Mouse (Mus musculus) embryonic facial prominence, embryonic 15.5 days (tissue): ENCODE measurements around the gene Vars. TPM values are rescaled to one million over a fixed set of nuclear protein-coding genes. Genes with fewer than 3 reads are reported as not detected.

ENCODE experiments used
- ATAC-seq: fragments of 200-750 bp; cut with Nextera tagmentation; 2 replicates; pipeline ENCODE4 v1.8.0; 2017; ENCODE audit warnings: low read depth, moderate TSS enrichment; ENCODE audit not compliant: insufficient number of reproducible peaks, low FRiP score, low TSS enrichment
- H3K27ac ChIP-seq: fragments of 300-500 bp; sonication (generic); replicated peaks from 2 replicates; pipeline ENCODE4 v1.5.1; 2015; ENCODE audit warnings: mild to moderate bottlenecking, inconsistent platforms
- H3K27me3 ChIP-seq: fragments of 300-500 bp; sonication (generic); 2 replicates; pipeline ENCODE4 v1.6.1; 2015; ENCODE audit warnings: inconsistent platforms
- H3K36me3 ChIP-seq: fragments of 300-500 bp; sonication (generic); 2 replicates; pipeline ENCODE4 v1.6.1; 2015; ENCODE audit warnings: mild to moderate bottlenecking, inconsistent platforms
- H3K4me1 ChIP-seq: fragments of 300-500 bp; sonication (generic); 2 replicates; pipeline ENCODE4 v1.6.1; 2015; ENCODE audit warnings: inconsistent platforms
- H3K4me2 ChIP-seq: fragments of 300-500 bp; sonication (generic); replicated peaks from 2 replicates; pipeline ENCODE4 v1.6.1; 2015; ENCODE audit warnings: mild to moderate bottlenecking, inconsistent platforms
- H3K4me3 ChIP-seq: fragments of 300-500 bp; sonication (generic); replicated peaks from 2 replicates; pipeline ENCODE4 v1.5.1; 2015; ENCODE audit warnings: mild to moderate bottlenecking, inconsistent platforms
- H3K9ac ChIP-seq: fragments of 300-500 bp; sonication (generic); 2 replicates; pipeline ENCODE4 v1.6.1; 2015; ENCODE audit warnings: inconsistent platforms
- H3K9me3 ChIP-seq: fragments of 300-500 bp; sonication (generic); replicated peaks from 2 replicates; pipeline ENCODE4 v1.6.1; 2016; ENCODE audit warnings: inconsistent platforms
- WGBS: fragments of 180-500 bp; shearing (Covaris S2); methylation state at CpG from one replicate; pipeline ENCODE4 v1.1.7; 2015; 5-methylcytosine and 5-hydroxymethylcytosine counted together
- polyA plus RNA-seq: library from polyadenylated mRNA; unstranded; fragments of >200 nt; fragmentation: Nextera tagmentation; extraction: Ambion mirVana; gene quantifications from 2 replicates; pipeline ENCODE4 v1.2.1, GENCODE M21; 2015

Gene Vars
- polyA plus RNA-seq, 1 experiment from 2014 or later: 108 TPM

- peak overlapping the region; percentile 23 for H3K27ac ChIP-seq
Observed at GRCm38 (mm10) chr17:35044904-35045806, 44.4 kb downstream of the Vars start.

GRCm38 (mm10) chr17:35045807-35046680 lies 45.3 kb downstream of the Vars start:
- Histone ChIP-seq H3K4me3 (peak overlapping the region; percentile 61), H3K36me3 (no peaks in the 10 kb centered on the region), H3K27ac (peak overlapping the region; percentile 99), H3K4me1 (peaks cover 48% of the 10 kb centered on the region), H3K27me3 (no peaks in the 10 kb centered on the region), H3K9ac (peak overlapping the region; percentile 80), H3K4me2 (peak overlapping the region; percentile 98), H3K9me3 (no peaks in the 10 kb centered on the region)
- WGBS: 4% methylated on average over 48 of the region's 48 CpGs
- no peak for ATAC-seq

More at GRCm38 (mm10) chr17:35044904-35045806, 44.4 kb downstream of the Vars start:
- no peaks in the 10 kb centered on the region for H3K36me3 ChIP-seq
- peak overlapping the region; percentile 98 for H3K4me2 ChIP-seq
- H3K27me3 ChIP-seq: no peaks in the 10 kb centered on the region
- H3K4me1 ChIP-seq: peaks cover 48% of the 10 kb centered on the region
- WGBS: 84% methylated on average over 7 of the region's 7 CpGs
- ATAC-seq: no peak
- peak overlapping the region; percentile 61 for H3K4me3 ChIP-seq
- no peaks in the 10 kb centered on the region for H3K9me3 ChIP-seq
- H3K9ac ChIP-seq: no peak overlapping the region

- Histone ChIP-seq H3K4me1 (peaks cover 51% of the 10 kb centered on the region), H3K9ac (peak within 1 kb of the TSS; percentile 80), H3K36me3 (no peaks in the 10 kb centered on the region), H3K9me3 (no peaks in the 10 kb centered on the region), H3K27ac (peak within 1 kb of the TSS; percentile 99), H3K4me2 (peak within 1 kb of the TSS; percentile 98), H3K4me3 (peak within 1 kb of the TSS; percentile 61), H3K27me3 (no peaks in the 10 kb centered on the region)
- WGBS: 3% methylated on average over 33 of the region's 33 CpGs
- peak; percentile 97 for ATAC-seq
Observed at GRCm38 (mm10) chr17:35046681-35047455, 46.1 kb downstream of the Vars start, which contains the start of gene Msh5. Gene Msh5 (minus strand): TSS chr17:35046745.

GRCm38 (mm10) chr17:35047688-35048087 lies 46.9 kb downstream of the Vars start:
- Histone ChIP-seq H3K27me3 (no peaks in the 10 kb centered on the region), H3K9me3 (no peaks in the 10 kb centered on the region), H3K27ac (peak overlapping the region; percentile 99), H3K9ac (no peak overlapping the region), H3K4me3 (no peak overlapping the region), H3K4me2 (peak overlapping the region; percentile 24; the same call in 1 of the 2 replicates), H3K36me3 (peaks cover 5% of the 10 kb centered on the region), H3K4me1 (peaks cover 59% of the 10 kb centered on the region)
- ATAC-seq: no peak
- 48% methylated on average over 1 of the region's 1 CpGs for WGBS

- peak overlapping the region; percentile 99 for H3K27ac ChIP-seq
- no peak overlapping the region for H3K9ac ChIP-seq
- H3K27me3 ChIP-seq: no peaks in the 10 kb centered on the region
- H3K4me3 ChIP-seq: no peak overlapping the region
- 32% methylated on average over 11 of the region's 11 CpGs for WGBS
- H3K4me1 ChIP-seq: peaks cover 63% of the 10 kb centered on the region
- peaks cover 11% of the 10 kb centered on the region for H3K36me3 ChIP-seq
- H3K9me3 ChIP-seq: no peaks in the 10 kb centered on the region
- peak overlapping the region; percentile 24; the same call in 1 of the 2 replicates for H3K4me2 ChIP-seq
- ATAC-seq: no peak
Observed at GRCm38 (mm10) chr17:35048149-35048931, 47.6 kb downstream of the Vars start.

- ATAC-seq: no peak
Observed at GRCm38 (mm10) chr17:35048932-35049440, 48.2 kb downstream of the Vars start.

GRCm38 (mm10) chr17:35049561-35050016 lies 48.8 kb downstream of the Vars start, which contains the start of gene Clic1:
Gene Clic1 (plus strand): TSS chr17:35049966.
- peak within 1 kb of the TSS; percentile 87 for H3K4me2 ChIP-seq
- peak within 1 kb of the TSS; percentile 99 for H3K27ac ChIP-seq
- peak within 1 kb of the TSS; percentile 78 for H3K9ac ChIP-seq
- no peaks in the 10 kb centered on the region for H3K27me3 ChIP-seq
- H3K36me3 ChIP-seq: peaks cover 22% of the 10 kb centered on the region
- peak within 1 kb of the TSS; percentile 62 for H3K4me3 ChIP-seq
- H3K9me3 ChIP-seq: no peaks in the 10 kb centered on the region
- WGBS: 1% methylated on average over 11 of the region's 11 CpGs
- peaks cover 60% of the 10 kb centered on the region for H3K4me1 ChIP-seq
- ATAC-seq: peak; percentile 22

More at GRCm38 (mm10) chr17:35048932-35049440, 48.2 kb downstream of the Vars start:
- Histone ChIP-seq H3K9me3 (no peaks in the 10 kb centered on the region), H3K9ac (no peak overlapping the region), H3K4me3 (peak overlapping the region; percentile 62), H3K4me2 (peak overlapping the region; percentile 87), H3K36me3 (peaks cover 16% of the 10 kb centered on the region), H3K27me3 (no peaks in the 10 kb centered on the region), H3K27ac (peak overlapping the region; percentile 99), H3K4me1 (peaks cover 60% of the 10 kb centered on the region)
- WGBS: 66% methylated on average over 5 of the region's 5 CpGs

GRCm38 (mm10) chr17:35050126-35050750 lies 49.5 kb downstream of the Vars start:
- H3K4me1 ChIP-seq: peaks cover 55% of the 10 kb centered on the region
- H3K27ac ChIP-seq: peak overlapping the region; percentile 99
- ATAC-seq: peak; percentile 12; the same call in 1 of the 2 replicates
- H3K9ac ChIP-seq: peak overlapping the region; percentile 78
- H3K4me2 ChIP-seq: peak overlapping the region; percentile 87
- H3K9me3 ChIP-seq: no peaks in the 10 kb centered on the region
- H3K4me3 ChIP-seq: peak overlapping the region; percentile 62
- peaks cover 27% of the 10 kb centered on the region for H3K36me3 ChIP-seq
- under 1% methylated on average over 27 of the region's 27 CpGs for WGBS
- no peaks in the 10 kb centered on the region for H3K27me3 ChIP-seq
